Mouse (Mus musculus) embryonic facial prominence, embryonic 15.5 days (tissue): ENCODE measurements around the gene Cpm. TPM values are rescaled to one million over a fixed set of nuclear protein-coding genes. Genes with fewer than 3 reads are reported as not detected.

Experiments
- ATAC-seq: fragments of 200-750 bp; cut with Nextera tagmentation; 2 replicates; pipeline ENCODE4 v1.8.0; 2017; ENCODE audit warnings: low read depth, moderate TSS enrichment; ENCODE audit not compliant: insufficient number of reproducible peaks, low FRiP score, low TSS enrichment
- H3K27ac ChIP-seq: fragments of 300-500 bp; sonication (generic); replicated peaks from 2 replicates; pipeline ENCODE4 v1.5.1; 2015; ENCODE audit warnings: mild to moderate bottlenecking, inconsistent platforms
- H3K27me3 ChIP-seq: fragments of 300-500 bp; sonication (generic); 2 replicates; pipeline ENCODE4 v1.6.1; 2015; ENCODE audit warnings: inconsistent platforms
- H3K36me3 ChIP-seq: fragments of 300-500 bp; sonication (generic); 2 replicates; pipeline ENCODE4 v1.6.1; 2015; ENCODE audit warnings: mild to moderate bottlenecking, inconsistent platforms
- H3K4me1 ChIP-seq: fragments of 300-500 bp; sonication (generic); 2 replicates; pipeline ENCODE4 v1.6.1; 2015; ENCODE audit warnings: inconsistent platforms
- H3K4me2 ChIP-seq: fragments of 300-500 bp; sonication (generic); replicated peaks from 2 replicates; pipeline ENCODE4 v1.6.1; 2015; ENCODE audit warnings: mild to moderate bottlenecking, inconsistent platforms
- H3K4me3 ChIP-seq: fragments of 300-500 bp; sonication (generic); replicated peaks from 2 replicates; pipeline ENCODE4 v1.5.1; 2015; ENCODE audit warnings: mild to moderate bottlenecking, inconsistent platforms
- H3K9ac ChIP-seq: fragments of 300-500 bp; sonication (generic); 2 replicates; pipeline ENCODE4 v1.6.1; 2015; ENCODE audit warnings: inconsistent platforms
- H3K9me3 ChIP-seq: fragments of 300-500 bp; sonication (generic); replicated peaks from 2 replicates; pipeline ENCODE4 v1.6.1; 2016; ENCODE audit warnings: inconsistent platforms
- WGBS: fragments of 180-500 bp; shearing (Covaris S2); methylation state at CpG from one replicate; pipeline ENCODE4 v1.1.7; 2015; 5-methylcytosine and 5-hydroxymethylcytosine counted together
- polyA plus RNA-seq: library from polyadenylated mRNA; unstranded; fragments of >200 nt; fragmentation: Nextera tagmentation; extraction: Ambion mirVana; gene quantifications from 2 replicates; pipeline ENCODE4 v1.2.1, GENCODE M21; 2015

Cpm gene
- polyA plus RNA-seq, 1 experiment from 2014 or later, result 68.7 TPM

GRCm38 (mm10) chr10:117617568-117618345 is 11.5 kb upstream of the Cpm start:
- H3K27me3 ChIP-seq, result no peaks in the 10 kb centered on the region
- no peaks in the 10 kb centered on the region for H3K4me1 ChIP-seq
- WGBS, result 89% methylated on average over 3 of the region's 3 CpGs
- no peak overlapping the region for H3K27ac ChIP-seq
- no peaks in the 10 kb centered on the region for H3K9me3 ChIP-seq
- no peaks in the 10 kb centered on the region for H3K36me3 ChIP-seq
- no peak overlapping the region for H3K9ac ChIP-seq
- H3K4me2 ChIP-seq, result no peak overlapping the region
- ATAC-seq, result no peak
- no peak overlapping the region for H3K4me3 ChIP-seq

- WGBS, result 80% methylated on average over 27 of the region's 27 CpGs
- 0 out of 2 replicates have a peak overlapping the region, but pooled peaks have one; percentile 17 for H3K27ac ChIP-seq
- no peaks in the 10 kb centered on the region for H3K36me3 ChIP-seq
- H3K4me3 ChIP-seq, result no peak overlapping the region
- H3K4me1 ChIP-seq, result no peaks in the 10 kb centered on the region
- no peaks in the 10 kb centered on the region for H3K27me3 ChIP-seq
- no peak overlapping the region for H3K9ac ChIP-seq
- H3K4me2 ChIP-seq, result no peak overlapping the region
- H3K9me3 ChIP-seq, result no peaks in the 10 kb centered on the region
- ATAC-seq, result no peak; the same call in 1 of the 2 replicates
These were observed 10.0 kb upstream of the Cpm start for GRCm38 (mm10) chr10:117619041-117619861.

GRCm38 (mm10) chr10:117619862-117620179 is 9.5 kb upstream of the Cpm start:
- H3K4me3 ChIP-seq, result no peak overlapping the region
- no peak overlapping the region for H3K4me2 ChIP-seq
- H3K4me1 ChIP-seq, result no peaks in the 10 kb centered on the region
- no peaks in the 10 kb centered on the region for H3K9me3 ChIP-seq
- ATAC-seq, result no peak
- H3K27ac ChIP-seq, result no peak overlapping the region
- WGBS, result 62% methylated on average over 2 of the region's 2 CpGs
- H3K27me3 ChIP-seq, result no peaks in the 10 kb centered on the region
- no peaks in the 10 kb centered on the region for H3K36me3 ChIP-seq
- H3K9ac ChIP-seq, result no peak overlapping the region

GRCm38 (mm10) chr10:117620530-117620929 is 8.8 kb upstream of the Cpm start:
- Histone ChIP-seq H3K36me3 (no peaks in the 10 kb centered on the region), H3K4me1 (no peaks in the 10 kb centered on the region), H3K9me3 (no peaks in the 10 kb centered on the region), H3K4me3 (no peak overlapping the region), H3K27me3 (no peaks in the 10 kb centered on the region), H3K27ac (no peak overlapping the region), H3K4me2 (no peak overlapping the region), H3K9ac (no peak overlapping the region)
- ATAC-seq, result no peak
- WGBS, result 89% methylated on average over 4 of the region's 4 CpGs

- Histone ChIP-seq H3K27ac (no peak overlapping the region), H3K4me2 (no peak overlapping the region), H3K9ac (no peak overlapping the region), H3K9me3 (no peaks in the 10 kb centered on the region), H3K4me1 (no peaks in the 10 kb centered on the region), H3K4me3 (no peak overlapping the region), H3K27me3 (no peaks in the 10 kb centered on the region), H3K36me3 (no peaks in the 10 kb centered on the region)
- 74% methylated on average over 3 of the region's 3 CpGs for WGBS
- ATAC-seq, result no peak
These were observed 8.3 kb upstream of the Cpm start for GRCm38 (mm10) chr10:117620934-117621501.

- Histone ChIP-seq H3K27ac (no peak overlapping the region), H3K4me2 (no peak overlapping the region), H3K4me3 (no peak overlapping the region), H3K27me3 (no peaks in the 10 kb centered on the region; the same call in 1 of the 2 replicates), H3K9ac (no peak overlapping the region), H3K9me3 (no peaks in the 10 kb centered on the region), H3K36me3 (no peaks in the 10 kb centered on the region), H3K4me1 (no peaks in the 10 kb centered on the region)
- no peak for ATAC-seq
- WGBS, result 90% methylated on average over 12 of the region's 12 CpGs
These were observed 7.4 kb upstream of the Cpm start for GRCm38 (mm10) chr10:117621616-117622533.

GRCm38 (mm10) chr10:117623358-117623757 is 5.9 kb upstream of the Cpm start:
- H3K4me3 ChIP-seq, result no peak overlapping the region
- no peak overlapping the region for H3K9ac ChIP-seq
- no peak overlapping the region for H3K27ac ChIP-seq
- no peak for ATAC-seq
- H3K27me3 ChIP-seq, result peaks cover 13% of the 10 kb centered on the region
- H3K4me1 ChIP-seq, result 0 out of 2 replicates have a peak, but pooled peaks cover 2% of the 10 kb centered on the region
- H3K36me3 ChIP-seq, result no peaks in the 10 kb centered on the region
- no peak overlapping the region for H3K4me2 ChIP-seq
- no peaks in the 10 kb centered on the region for H3K9me3 ChIP-seq

- Histone ChIP-seq H3K36me3 (no peaks in the 10 kb centered on the region), H3K27me3 (peaks cover 21% of the 10 kb centered on the region), H3K9ac (no peak overlapping the region), H3K4me2 (no peak overlapping the region), H3K4me3 (no peak overlapping the region), H3K27ac (no peak overlapping the region), H3K9me3 (no peaks in the 10 kb centered on the region), H3K4me1 (peaks cover 11% of the 10 kb centered on the region)
- 55% methylated on average over 3 of the region's 3 CpGs for WGBS
- ATAC-seq, result no peak
These were observed 5.1 kb upstream of the Cpm start for GRCm38 (mm10) chr10:117624222-117624621.

- ATAC-seq, result no peak
- Histone ChIP-seq H3K4me1 (peaks cover 17% of the 10 kb centered on the region), H3K27ac (no peak overlapping the region), H3K4me2 (no peak overlapping the region), H3K36me3 (no peaks in the 10 kb centered on the region), H3K9ac (no peak overlapping the region), H3K27me3 (peaks cover 28% of the 10 kb centered on the region), H3K4me3 (no peak overlapping the region), H3K9me3 (no peaks in the 10 kb centered on the region)
- 71% methylated on average over 9 of the region's 9 CpGs for WGBS
These were observed 4.4 kb upstream of the Cpm start for GRCm38 (mm10) chr10:117624655-117625497.
